Mouse (Mus musculus) spleen, adult 2 months (tissue): ENCODE measurements around the gene Gm45337.
"Not testable (repeated sequence)": the region's sequence is repeated elsewhere in the genome, so short reads cannot be mapped to it uniquely, and the experiment has no call there.

ENCODE experiments used
- CTCF ChIP-seq: fragments of 200-500 bp; IDR thresholded peaks from 2 replicates; pipeline ENCODE4 v1.5.1; 2011; ENCODE audit warnings: mild to moderate bottlenecking, inconsistent platforms; ENCODE audit not compliant: insufficient read depth, insufficient read length, insufficient replicate concordance; ENCODE audit errors: extremely low read depth
- POLR2A ChIP-seq: fragments of 200-500 bp; IDR thresholded peaks from 2 replicates; pipeline ENCODE4 v1.6.1; 2011; ENCODE audit warnings: low read depth, low read length, inconsistent platforms

DNA sequence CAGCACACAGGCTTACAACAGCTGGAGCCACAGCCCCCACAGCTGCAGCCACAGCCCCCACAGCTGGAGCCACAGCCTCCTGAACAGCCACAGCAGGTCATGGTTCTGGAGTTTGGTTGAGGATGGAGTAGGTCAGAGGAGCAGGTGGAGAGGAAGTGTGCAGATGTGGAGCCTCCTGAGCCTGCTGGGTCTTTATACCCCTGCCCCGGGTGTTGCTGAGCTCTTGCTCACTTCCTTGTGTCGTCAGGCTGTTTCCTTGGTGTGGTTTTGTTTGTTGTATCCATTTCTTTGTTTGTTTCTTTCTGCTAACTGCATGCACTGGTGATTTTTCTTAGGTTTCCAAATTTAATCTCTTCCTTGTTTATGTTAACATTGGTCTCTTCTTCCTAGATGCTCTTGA, 8.5 kb downstream of the Gm45337 start, which contains the start of gene Gm39115:
- TF ChIP-seq CTCF, POLR2A: not testable (repeated sequence)
